Mouse (Mus musculus): ENCODE results near the gene Tesc.

DNA sequence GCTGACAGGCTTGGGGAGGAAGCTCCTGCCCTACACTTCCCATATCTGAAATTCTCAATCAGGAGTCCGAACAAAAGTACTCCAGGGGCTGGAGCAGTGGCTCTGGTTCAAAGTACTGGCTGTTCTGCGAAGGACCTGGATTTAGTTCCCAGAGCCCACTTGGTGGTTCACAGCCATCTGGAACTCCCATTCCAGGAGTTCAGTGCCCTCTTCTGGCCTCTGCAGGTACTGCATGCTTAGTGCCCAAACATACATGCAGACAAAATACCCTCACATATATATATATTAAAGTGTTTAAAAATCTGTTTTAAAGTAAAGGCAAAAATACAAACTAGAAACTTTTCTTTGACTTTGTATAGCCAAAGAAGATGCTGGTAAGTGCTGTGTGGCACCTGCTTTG, 63.3 kb downstream of the Tesc start:
- TF ChIP-seq EP300 (IDR thresholded peaks at IDR 0.05; ENCODE audit: low read length) (no peak), ZMIZ1 (IDR thresholded peaks at IDR 0.05; ENCODE audit: low read depth, low read length) (no peak), POLR2A (IDR thresholded peaks at IDR 0.05; ENCODE audit: low read depth, low read length) (no peak), MAFK (IDR thresholded peaks at IDR 0.05; ENCODE audit: insufficient replicate concordance, low read length) (no peak), CTCF (conservative IDR thresholded peaks at IDR 0.05 in 1 of 2, IDR thresholded peaks at IDR 0.05 in 1 of 2; ENCODE audit: low read depth in 2 of 2, low read length in 2 of 2) (peak; percentile 54 to 70), BHLHE40 (IDR thresholded peaks at IDR 0.05; ENCODE audit: low read depth, low read length) (no peak), GABPA (IDR thresholded peaks at IDR 0.05; ENCODE audit: insufficient replicate concordance, low read depth, low read length) (no peak), HCFC1 (IDR thresholded peaks at IDR 0.05; ENCODE audit: low read depth, low read length) (no peak), MAZ (IDR thresholded peaks at IDR 0.05; ENCODE audit: low read depth, low read length) (no peak), USF2 (conservative IDR thresholded peaks at IDR 0.05; ENCODE audit: low read depth, low read length) (no peak)

Measured in CH12.LX (cell line).